Mouse (Mus musculus) cerebellum, adult 2 months (tissue): Measurements from ENCODE around the gene E330017A01Rik.

Experiments
- CTCF ChIP-seq: fragments of 200-500 bp; IDR thresholded peaks from 2 replicates; pipeline ENCODE4 v1.5.1; 2011; ENCODE audit warnings: low read depth, mild to moderate bottlenecking, control low read depth, low read length, moderate library complexity, borderline replicate concordance; ENCODE audit not compliant: insufficient read depth
- POLR2A ChIP-seq: fragments of 200-500 bp; IDR thresholded peaks from 2 replicates; pipeline ENCODE4 v1.6.1; 2011; ENCODE audit warnings: low read length, control low read depth, borderline replicate concordance; ENCODE audit not compliant: insufficient read depth

GRCm38 (mm10) chr16:58627597-58628335, 10.8 kb downstream of the E330017A01Rik start:
- no peak for TF ChIP-seq POLR2A
- TF ChIP-seq CTCF: no peak
